Mouse (Mus musculus) layer of hippocampus, postnatal 36 days (tissue): ENCODE data around the gene Ahdc1. TPM values are rescaled to one million over a fixed set of nuclear protein-coding genes. Genes with fewer than 3 reads are reported as not detected.

Source experiments
- DNase-seq, 2 experiments: peaks; one replicate each; pipeline ENCODE4 v3.0.0; 2022
- total RNA-seq, 2 experiments: library from RNA; stranded (reverse); gene quantifications; 2 replicates each; pipeline ENCODE4 v1.2.3; 2021

Ahdc1 gene
- total RNA-seq: 100 to 1,000 TPM; 111 to 113 TPM

DNA sequence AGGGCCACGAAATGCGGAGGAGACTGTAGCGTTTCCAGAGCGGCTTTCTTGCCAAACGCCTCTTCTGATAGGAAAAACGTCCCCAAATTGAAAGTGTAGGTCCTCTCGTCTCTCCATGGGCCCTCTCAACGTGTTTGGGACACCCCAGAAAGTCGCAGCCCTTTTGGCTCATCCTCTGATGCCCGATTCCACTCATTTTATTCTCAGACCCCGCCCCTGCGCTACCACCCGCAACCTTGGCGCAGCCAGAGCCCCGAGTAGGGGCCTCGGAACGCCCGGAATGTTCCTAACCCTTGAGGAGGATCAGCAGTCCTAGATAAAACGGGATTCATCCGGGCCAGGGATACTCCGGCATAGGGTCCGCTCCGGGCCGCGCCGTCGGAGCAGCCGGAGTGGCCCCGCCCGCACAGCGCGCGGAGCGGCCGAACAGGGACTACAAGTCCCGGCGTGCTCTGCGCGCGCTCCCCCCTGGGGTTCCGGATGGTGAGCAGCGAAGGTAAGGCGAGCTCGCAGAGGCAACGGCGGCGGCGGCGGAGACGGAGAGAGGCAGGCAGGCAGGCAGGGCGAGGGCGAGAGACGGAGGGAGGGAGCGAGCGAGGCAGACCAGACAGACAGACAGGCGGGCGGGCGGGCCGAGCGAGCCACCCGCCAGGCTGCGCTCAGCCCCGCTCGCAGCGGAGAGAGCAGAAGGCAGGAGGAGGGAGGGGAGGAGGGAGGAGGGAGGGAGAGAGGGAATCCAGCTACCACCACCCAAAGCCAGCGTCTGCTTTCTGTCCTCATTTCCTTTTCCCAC lies at the start of gene Ahdc1:
Ahdc1 (plus strand) TSS at position 233 of the 793 bp plus-strand sequence.
- peak; percentile 92 to 94 for DNase-seq

DNA sequence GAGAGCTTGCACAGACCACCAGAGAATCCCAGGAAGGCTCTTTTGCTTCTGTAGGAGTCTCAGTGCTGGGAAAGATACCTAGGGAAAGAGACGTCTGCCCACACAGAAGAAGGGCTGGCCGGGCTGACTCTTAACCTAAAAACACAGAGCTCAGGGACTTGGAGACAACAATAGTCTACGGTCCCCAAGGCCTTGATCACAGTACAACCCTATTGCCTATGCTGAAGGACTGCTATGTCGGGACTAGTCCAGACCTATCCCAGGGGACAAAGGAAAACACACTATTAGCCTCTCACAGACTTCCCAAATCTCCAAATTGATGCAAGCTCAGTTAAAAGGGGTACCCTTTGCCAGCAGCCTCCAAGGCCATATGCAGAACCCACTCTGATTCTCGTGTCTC lies 49.2 kb upstream of the Ahdc1 start:
- no peak for DNase-seq

DNA sequence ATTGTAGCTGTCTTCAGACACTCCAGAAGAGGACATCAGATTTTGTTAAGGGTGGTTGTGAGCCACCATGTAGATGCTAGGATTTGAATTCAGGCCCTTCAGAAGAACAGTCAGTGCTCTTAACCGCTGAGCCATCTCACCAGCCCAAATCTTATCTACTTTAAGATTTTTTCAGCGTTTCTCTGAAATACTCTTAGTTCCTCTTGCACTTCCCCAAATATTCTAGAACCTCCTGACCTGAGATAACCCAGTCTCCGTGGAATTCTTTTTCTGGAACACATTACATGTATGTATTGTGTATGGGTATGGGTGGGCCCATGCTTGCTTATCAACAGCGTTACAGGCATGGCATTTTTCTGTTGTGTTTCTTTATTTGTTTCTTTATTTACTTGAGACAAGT lies 48.4 kb upstream of the Ahdc1 start:
- no peak for DNase-seq

DNA sequence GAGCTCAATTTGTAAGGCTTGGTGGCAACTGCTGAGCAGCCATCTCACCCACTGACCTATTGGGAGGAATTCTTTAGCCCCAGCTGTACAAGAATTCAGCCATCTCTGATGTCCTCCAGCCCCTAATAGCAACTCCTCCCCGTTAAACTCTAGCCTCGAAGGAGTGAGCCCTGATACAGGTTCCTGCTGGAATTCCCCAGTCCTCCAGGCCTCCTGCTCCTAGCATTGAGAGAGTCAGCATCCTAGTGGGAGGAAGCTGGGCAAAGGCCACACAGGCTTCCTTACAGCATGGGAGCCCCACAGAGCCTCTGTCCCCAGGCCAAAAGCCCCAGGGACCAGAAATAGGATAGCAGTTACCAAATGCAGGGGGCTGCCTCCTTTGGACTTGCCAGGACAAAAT lies 47.6 kb upstream of the Ahdc1 start:
- DNase-seq: no peak

DNA sequence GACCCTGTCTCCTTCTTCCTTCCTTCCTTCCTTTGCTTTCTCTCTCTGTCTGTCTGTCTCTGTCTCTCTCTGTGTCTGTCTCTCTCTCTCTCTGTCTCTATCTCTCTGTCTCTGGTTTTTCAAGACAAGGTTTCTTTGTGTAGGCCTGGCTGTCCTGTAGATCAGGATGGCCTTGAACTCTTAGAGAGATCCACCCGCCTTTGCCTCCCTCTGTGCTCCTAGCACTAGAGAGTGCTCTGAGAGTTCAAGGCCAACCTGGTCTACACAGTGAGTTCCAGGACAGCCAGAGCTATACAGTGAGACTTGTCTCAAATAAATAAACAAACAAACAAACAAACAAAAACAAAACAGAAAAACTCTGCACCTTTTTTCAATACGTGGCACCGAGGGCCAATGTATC lies 47.0 kb upstream of the Ahdc1 start:
- DNase-seq: no peak

DNA sequence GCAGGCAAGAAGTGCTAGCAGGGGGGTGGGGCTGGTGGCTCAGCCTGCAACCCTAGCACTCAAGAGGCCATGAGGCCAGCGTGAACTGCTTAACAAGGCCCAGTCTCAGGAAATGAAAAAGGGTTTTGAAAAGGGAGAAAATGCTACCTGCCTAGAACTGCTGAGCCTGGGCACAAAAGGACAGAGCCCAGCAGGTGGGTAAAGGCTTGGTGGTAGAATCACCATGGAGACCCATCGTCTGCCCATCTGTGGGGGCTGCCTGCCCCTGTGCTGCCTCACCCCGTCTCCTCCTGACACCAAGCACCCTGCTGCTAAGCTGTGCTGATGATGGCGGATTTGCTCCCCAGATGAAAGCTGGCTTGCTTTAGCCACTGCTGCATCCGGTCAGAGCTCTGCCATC lies 46.6 kb upstream of the Ahdc1 start:
- no peak for DNase-seq

DNA sequence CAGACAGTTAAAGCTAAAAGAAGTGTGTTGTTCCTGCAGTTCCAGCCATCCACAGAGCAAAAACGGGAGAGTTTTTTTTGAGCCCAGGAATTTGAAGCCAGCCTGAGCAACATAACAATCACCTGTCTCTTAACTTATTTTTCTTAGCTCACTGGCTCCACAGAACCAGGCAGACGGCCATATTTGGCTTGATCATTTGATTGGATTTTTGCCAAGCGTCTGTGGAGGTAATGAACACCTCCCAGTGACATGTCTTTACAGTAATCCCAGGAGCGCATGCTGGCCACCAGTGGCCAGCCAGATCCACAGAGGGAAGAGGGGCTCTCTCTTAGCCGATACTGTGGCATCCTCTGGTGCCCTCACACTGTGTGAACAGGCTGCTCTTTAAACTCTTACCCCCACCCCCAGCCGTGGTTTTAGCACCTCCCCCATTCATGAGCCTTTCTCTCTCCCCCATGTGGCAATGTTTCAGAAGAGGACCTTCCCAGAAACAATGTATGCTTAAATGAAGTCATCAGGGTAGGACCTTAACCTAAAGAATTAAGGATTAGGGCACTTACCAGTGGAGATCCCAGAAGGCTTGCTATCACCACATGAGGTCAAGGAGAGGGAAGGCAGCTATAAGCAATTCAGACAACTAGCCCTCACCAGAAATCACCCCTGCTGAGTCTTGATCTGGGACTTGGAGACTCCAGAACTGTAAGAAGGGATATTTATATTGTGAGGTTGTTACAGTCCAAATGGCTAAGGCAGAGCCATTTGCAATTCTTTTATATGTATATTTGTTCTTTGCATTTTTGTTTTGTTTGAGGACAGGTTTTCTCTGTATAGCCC lies 42.7 kb upstream of the Ahdc1 start:
- DNase-seq: no peak

DNA sequence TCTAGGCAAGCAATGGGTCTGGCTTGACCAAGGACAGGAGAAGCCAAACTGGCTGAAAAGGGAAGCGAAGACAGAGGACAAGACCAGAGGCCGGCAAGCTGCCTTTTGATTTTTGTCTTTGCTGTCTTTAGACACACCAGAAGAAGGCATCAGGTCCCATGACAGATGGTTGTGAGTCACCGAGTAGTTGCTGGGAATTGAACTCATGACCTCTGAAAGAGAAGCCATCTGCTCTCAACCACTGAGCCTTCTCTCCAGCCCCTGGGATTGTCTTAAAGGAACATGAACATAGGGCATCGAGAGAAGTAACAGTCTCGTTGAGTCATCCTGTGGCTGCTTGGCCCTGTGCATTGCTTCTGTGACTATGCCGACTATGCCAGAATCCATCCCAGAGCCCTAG lies 39.5 kb upstream of the Ahdc1 start:
- DNase-seq: no peak

DNA sequence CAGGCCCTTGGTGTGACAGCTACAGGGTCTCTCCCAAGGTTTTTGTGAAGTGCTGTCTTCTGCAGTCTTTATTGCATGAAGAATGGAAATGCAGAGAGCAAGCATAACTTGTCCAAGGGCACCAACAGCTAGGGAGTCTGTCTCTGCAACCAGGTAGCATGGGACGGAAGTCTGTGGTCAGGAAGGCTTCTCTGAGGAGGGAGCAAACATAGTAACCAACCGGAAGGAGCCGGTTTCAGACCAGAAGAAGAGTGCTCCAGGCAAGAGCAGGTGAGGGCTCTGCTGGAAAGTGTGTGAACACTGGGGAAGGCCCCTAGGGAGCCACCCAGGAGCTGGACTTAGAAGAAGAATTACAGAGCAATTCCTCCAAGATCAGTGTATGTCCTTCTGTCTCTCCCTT lies 39.0 kb upstream of the Ahdc1 start:
- no peak for DNase-seq

DNA sequence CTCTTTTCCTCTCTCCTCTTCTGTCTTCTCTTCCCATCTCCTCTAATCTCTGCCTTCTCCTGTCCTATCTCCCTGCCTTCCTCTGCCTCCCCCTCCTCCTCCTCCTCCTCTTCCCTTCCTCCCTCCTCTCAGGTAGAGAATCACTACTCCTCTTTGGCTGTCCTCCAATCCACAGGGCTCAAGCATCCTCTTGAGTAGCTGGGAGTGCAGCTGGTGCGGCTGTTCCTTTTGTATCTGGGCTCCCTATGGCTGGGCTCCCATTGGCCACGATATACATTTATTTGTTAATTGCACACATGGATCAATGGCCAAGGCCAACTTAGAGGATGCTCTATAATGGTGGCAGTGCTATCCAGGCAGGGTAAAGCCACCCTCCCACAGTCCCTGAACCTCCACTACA lies 38.5 kb upstream of the Ahdc1 start:
- DNase-seq: no peak

DNA sequence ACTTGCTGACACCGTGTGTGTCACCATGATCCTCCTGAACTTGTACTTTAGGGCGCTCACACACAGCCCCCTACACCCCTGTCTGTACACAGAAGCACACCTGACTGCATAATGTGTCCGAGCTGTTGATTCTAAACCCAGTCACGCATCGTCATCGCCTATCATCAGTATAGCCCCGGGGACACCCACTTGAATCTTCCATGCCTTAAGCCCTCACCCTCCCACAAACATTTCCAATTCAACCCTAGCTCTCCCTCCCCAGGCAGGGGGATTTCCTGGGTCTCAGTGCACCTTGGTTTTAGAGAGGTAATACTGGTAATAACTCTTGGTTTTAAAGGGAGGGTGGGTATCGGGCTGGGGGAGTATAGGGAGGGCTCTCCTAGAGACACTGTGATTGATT lies 37.9 kb upstream of the Ahdc1 start:
- DNase-seq: no peak

DNA sequence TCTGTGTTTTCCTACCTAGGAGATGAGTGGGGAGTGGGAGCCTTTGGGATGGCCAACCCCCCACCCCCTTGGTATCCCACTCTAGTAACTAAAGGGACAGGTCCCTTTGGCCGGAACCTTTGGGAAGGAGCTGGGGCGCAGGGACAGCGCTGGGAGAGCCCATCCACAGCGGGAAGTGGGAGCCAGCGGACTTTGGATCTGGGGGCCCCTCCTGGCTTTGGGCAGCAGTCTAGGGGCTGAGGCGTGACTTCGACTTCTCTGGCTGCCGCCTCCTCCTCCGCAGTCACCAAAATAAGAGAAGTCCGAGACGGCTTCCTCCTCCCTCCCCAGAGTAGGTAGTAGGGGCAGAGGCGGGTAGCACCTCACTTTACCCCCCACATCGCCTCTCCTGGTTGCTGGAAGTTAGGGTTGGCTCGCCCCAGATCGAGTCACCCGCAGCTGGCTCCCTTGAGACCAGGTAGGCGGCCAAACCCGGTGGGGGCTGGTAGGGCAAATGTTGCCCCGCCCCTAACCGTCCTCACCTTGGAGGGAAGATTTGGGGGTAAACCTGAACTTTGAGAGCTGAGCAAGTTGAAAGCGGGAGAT lies 37.2 kb upstream of the Ahdc1 start, which contains the start of gene Fgr:
Fgr (plus strand) TSS at position 282 of the 585 bp plus-strand sequence.
- no peak for DNase-seq

DNA sequence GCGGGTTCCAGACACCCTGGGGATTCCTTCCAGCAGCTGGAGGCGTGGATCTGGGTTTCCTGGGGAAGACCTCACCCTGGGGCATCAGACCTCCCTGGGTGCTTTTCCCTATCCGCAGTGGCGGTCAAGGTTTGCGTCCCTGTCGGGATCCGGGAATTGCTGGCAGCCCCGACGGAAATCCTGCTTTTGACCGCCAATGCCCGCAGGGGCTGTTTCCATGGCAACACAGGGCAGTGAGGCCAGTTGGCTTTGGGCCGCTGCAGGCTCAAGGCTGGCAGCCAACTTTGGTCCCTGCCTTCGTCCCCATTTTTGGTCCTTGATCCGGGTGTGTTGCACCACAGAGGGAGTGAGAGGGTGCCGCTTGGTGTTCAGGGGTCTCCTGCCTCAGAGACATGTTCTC lies 36.2 kb upstream of the Ahdc1 start:
- DNase-seq: peak; percentile 46 to 47

DNA sequence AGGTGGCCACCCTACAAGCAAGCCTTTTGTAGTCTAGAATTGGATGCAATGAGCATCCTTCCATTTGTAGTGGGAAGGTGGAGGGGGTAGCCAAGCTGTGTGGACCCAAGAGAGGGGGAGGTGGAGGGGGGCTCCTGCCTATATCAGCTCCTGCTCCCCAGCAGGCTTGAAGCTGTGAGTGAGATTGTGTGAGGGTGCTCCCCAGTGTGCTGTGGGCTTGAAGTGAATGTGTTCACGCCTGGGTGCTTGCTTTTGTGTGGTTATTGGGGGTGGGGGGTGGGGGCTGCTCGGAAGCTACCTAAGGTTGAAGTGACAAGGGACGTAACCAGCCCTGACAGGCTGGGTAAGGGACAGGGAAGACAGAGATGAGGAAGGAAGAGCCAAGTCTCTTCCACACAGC lies 35.3 kb upstream of the Ahdc1 start:
- no peak for DNase-seq

DNA sequence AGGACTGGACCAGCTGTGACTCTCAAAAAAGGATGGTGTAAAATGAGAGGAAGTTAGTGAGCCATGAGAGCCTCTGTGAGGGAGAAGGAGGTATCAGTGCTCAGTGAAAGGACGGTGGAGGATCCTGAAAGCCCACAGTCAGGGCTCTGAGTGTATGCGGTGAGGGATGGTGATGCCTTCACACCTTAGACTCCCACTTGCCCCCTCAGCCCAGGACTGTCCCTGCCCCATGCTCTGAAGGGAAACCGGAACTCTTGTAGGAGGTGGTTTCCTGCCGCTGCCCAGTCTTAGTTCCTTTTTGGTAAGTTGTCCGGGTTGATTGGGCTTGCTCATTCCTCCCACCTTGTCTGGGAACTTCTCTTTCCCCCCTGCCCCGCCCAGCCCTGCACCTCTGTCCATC lies 34.3 kb upstream of the Ahdc1 start:
- no peak for DNase-seq

DNA sequence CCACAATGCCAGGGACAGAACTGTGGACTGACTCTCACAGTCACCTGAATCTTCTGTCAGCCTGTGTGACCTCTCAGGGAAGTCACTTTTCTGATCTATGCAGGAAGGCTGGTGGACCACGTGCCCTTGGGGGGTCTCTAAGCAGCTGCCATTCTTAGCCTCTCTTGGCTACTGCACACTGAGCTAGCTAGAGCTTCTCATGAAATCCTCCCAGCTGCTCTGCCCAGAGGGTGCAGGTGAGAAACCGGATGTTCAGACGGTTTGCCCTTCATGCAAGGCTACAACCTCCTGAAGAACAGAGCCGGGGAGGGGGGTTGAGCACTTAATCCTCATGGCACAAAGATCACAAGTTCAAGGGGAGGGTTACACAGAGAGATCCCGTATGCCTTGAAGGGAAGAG lies 33.5 kb upstream of the Ahdc1 start:
- no peak for DNase-seq

DNA sequence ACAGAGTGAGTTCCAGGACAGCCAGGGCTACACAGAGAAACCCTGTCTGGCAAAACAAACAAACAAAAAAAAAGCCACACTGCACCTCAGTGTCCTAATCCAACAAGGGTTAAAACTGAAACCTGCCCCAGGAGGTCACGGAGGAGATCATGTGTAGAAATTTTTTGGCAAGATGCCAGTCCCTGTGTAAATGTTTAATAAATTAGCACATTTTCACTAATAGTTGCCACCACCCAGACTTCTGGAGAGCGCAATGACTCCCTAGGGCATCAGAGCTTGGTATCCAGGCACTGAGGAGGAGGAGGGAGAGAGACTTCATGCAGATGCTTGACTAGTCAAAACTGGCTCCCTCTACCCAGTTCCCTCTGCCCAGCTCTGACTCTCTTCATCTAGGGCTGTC lies 31.9 kb upstream of the Ahdc1 start:
- no peak for DNase-seq

DNA sequence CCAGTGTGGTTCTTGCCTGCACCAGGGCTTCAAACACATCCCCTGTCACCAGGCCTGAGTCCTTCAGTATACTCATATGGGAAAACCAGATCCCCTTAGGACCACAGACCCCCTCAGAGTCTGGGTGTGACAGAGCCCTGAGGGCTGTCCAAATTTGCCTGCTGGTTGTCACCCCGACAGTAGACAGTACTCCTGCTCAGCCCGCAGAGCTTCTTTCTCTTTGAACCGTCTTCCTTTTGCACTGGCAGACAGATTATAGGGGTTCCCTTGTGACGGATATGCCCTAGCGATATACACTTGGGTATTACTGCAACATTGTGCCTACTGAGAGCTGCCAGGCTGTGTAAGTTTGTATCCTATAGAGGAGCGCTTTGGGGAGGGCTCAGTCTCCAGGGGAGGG lies 29.4 kb upstream of the Ahdc1 start:
- DNase-seq: no peak

DNA sequence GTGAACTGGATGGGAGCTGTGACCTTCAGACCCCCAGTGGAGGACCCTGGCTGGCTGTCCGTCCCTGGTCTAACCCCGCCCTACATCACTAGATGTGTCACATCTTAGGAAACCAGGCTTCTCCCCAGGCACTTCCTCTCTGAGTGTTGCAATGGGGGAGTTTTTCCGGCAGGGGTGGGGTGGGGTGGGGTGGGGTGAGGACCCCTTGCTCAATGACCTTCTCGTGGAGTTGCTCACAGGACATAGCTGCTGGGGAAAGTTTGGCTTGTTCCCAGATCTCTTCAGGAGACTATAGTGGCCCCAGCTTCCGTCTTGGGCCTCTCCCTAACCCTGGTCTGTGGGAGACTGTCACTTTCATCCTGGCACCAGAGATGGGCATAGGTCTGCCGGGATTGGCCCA lies 28.1 kb upstream of the Ahdc1 start:
- DNase-seq: no peak

DNA sequence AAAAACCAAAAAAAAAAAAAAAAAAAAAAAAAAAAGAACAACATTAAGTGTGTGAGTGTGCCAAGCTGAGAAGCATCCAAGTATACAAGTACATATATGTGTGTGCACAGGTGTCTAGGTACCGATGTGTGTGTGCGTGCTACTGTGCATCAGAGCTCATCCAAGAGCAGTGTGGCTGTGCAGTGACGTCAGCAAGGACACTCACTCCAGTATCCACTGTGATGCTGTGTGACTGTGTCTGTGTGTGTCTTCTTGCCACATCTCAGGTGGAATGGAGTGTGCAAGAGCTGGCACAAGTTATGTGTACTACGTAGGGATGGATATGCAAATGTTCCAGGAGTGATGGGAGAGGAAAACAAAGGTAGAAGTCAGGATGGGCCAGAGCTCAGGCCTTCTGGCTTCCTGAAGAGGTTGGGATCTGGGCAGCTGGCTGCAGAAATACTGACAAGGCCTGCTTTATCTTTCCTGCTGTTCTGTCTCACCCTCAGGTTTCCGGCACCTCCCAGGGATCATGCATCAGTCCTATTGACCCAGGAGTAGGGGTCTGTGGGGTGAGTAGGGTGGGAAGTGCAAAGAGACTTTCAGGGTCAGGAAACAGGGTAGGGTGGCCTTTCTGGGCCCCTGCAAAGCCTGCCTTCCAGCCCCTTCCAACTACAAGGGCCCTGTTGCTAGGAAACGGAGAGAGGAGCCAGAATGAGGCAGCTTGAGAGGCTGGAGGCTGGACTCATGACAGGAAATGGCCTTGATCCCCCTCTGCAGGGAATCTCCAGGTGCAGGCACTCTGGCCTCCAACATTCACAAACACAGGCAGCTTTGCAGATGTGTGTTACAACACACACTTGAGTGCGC lies 27.2 kb upstream of the Ahdc1 start:
- DNase-seq: peak in 1 of 2 experiments; percentile 23

DNA sequence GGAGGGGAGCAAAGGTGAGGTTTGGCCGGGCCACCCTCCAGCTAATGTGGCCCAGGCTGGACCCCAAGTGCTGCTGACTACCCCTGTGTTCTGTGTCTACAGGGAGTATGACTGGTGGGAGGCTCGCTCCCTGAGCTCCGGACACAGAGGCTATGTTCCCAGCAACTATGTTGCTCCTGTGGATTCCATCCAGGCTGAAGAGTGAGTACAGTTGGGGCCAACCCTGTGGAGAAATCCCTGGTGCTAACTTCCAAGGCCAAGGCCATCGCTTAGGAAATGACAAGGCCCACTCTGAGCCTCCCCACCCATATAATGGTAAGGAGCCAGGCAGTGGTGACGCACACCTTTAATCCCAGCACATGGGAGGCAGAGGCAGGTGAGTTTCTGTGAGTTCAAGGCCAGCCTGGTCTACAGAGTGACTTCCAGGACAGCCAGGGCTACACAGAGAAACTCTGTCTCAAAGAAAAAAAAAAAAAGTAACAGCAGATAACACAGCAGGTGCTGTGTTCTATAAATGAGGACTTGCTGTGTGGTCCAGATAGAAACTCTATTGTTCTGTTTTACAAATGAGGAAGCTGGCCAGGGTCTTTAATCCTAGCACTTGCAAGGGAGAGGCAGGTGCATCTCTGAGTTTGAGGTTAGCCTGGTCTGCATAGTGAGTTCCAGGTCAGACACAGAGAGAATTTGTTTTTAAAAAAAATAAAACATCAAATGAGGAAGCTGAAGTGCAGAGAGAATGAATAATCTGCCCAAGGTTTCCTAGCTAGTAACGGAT lies 22.3 kb upstream of the Ahdc1 start:
- DNase-seq: no peak

DNA sequence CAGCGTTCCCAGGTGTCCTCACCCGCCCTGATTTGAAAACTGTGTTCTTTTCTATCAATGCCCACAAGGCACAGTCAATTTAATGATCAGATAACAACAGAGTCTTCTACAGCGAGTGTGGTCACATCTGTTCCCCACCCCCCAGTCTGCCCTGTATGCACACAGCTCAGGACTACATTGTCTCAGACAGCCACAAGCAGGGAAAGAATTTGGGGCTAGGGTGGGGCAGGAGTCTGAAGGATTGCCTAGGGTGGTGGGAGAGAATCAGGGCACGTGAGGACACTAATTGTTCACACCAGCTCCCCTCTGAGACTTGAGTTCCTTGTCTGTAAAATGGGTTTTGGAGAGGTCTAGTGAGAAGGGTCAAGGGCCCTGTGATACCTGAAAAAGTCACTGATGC lies 17.5 kb upstream of the Ahdc1 start:
- no peak for DNase-seq
